Mouse (Mus musculus): ENCODE results near the gene Vmn2r42. TPM values are rescaled to one million over a fixed set of nuclear protein-coding genes. Genes with fewer than 3 reads are reported as not detected.

The Vmn2r42 gene
- polyA plus RNA-seq (2012; ENCODE audit: low replicate concordance): 0.05 TPM in 1 of 2 replicates, not detected in the other

DNA sequence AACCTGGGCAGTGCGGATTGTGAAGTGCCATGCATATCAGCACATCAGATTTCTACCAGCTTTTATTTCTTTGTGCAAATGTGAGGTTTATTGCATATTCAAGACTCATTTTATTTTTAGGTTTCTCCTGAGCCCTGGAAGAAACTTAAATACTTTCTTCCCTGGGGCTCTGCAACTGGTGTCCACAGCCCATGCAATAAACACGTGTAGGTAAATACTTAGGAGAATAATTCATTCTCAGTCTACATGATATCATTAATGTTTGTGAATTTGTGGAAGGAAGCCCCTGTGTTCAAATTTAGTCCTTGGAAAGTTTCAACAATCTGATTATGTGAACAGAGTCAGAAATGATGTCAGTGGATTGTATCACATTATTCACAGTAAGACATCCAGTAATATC, at the start of gene Vmn2r42:
Gene Vmn2r42 (minus strand): TSS at position 101 of the 400 bp plus-strand sequence.

DNA sequence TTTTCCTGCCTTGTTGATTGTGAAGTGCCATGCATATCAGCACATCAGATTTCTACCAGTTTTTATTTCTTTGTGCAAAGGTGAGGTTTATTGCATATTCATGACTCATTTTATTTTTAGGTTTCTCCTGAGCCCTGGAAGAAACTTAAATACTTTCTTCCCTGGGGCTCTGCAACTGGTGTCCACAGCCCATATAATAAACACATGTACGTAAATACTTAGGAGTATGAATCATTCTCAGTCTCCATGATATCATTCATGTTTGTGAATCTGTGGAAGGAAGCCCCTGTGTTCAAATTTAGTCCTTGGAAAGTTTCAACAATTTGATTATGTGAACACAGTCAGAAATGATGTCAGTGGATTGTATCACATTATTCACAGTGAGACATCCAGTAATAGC, 38.6 kb downstream of the Vmn2r42 start, which contains the start of gene Vmn2r41:
Gene Vmn2r41 (minus strand): TSS at position 101 of the 400 bp plus-strand sequence.

Other genes starting within 250 kb of the Vmn2r42 start
- gene Vmn2r41, start 38.7 kb downstream of the Vmn2r42 start, polyA plus RNA-seq (2012; ENCODE audit: low replicate concordance): not detected in 2 replicates
- gene Vmn2r43, start 60.3 kb upstream of the Vmn2r42 start, polyA plus RNA-seq (2012; ENCODE audit: low replicate concordance): not detected in 2 replicates
- 0.06 TPM in 1 of 2 replicates, not detected in the other for gene Vmn2r44, start 183.0 kb upstream of the Vmn2r42 start, polyA plus RNA-seq (2012; ENCODE audit: low replicate concordance)